ENCODE assay signal across 21 mouse cellular contexts in genomic region chr9:50580370-50580769, GRCm38 (mm10). TPM values are rescaled to one million over a fixed set of nuclear protein-coding genes. Genes with fewer than 3 reads are reported as not detected.
"Had no signal": no experiment of that assay in that cellular context is flagged by ENCODE, and none has a peak within 500 bp of the region (broad histone marks: within the 10 kb centered on the region; RNA-seq: fewer than 3 reads in every experiment).

No protein-coding gene starts in this region.

- DNase-seq: liver, postnatal 0 days; lung, adult 2 months; lung, postnatal 14 days; lung, postnatal 36 days; right cerebral cortex, postnatal 14 days; thymus, adult 18-20 months; thymus, postnatal 14 days; thymus, postnatal 36 days had no signal

- H3K4me3 ChIP-seq: lung, embryonic 15.5 days; megakaryocyte, embryonic 14.5 days; midbrain, embryonic 13.5 days; midbrain, embryonic 15.5 days; neural tube, embryonic 12.5 days had no signal

- H3K27ac ChIP-seq: lung, embryonic 15.5 days; macrophage; midbrain, embryonic 13.5 days; midbrain, embryonic 15.5 days; neural tube, embryonic 12.5 days had no signal

- H3K27me3 ChIP-seq: lung, embryonic 15.5 days; midbrain, embryonic 13.5 days; midbrain, embryonic 15.5 days; neural tube, embryonic 12.5 days had no signal

- H3K4me1 ChIP-seq: lung, embryonic 15.5 days; megakaryocyte, embryonic 14.5 days; midbrain, embryonic 15.5 days; neural tube, embryonic 12.5 days had no signal

- H3K36me3 ChIP-seq: lung, embryonic 15.5 days; midbrain, embryonic 13.5 days; midbrain, embryonic 15.5 days; neural tube, embryonic 12.5 days had no signal

- H3K9me3 ChIP-seq: lung, embryonic 15.5 days; megakaryocyte, embryonic 14.5 days; midbrain, embryonic 13.5 days; midbrain, embryonic 15.5 days; neural tube, embryonic 12.5 days had no signal

RNA-seq across cellular contexts. Expression of gene Tex12, which starts 19.2 kb away (rescaled TPM):
- total RNA-seq: megakaryocyte progenitor cell, adult 5-6 weeks; midbrain, postnatal 0 days; monocyte, adult 5-6 weeks; neutrophil, adult 5-6 weeks had no signal
- polyA plus RNA-seq: liver, postnatal 0 days; lung, adult 2 months; lung, embryonic 15.5 days; lung, postnatal 0 days; macrophage; midbrain, postnatal 0 days; stomach, embryonic 14.5 days; thymus, postnatal 0 days had no signal
